Mouse (Mus musculus) hindbrain, embryonic 15.5 days (tissue): ENCODE results near the gene Fbxo30. TPM values are rescaled to one million over a fixed set of nuclear protein-coding genes. Genes with fewer than 3 reads are reported as not detected.
"Not testable (repeated sequence)": the region's sequence is repeated elsewhere in the genome, so short reads cannot be mapped to it uniquely, and the experiment has no call there.

ENCODE experiments used
- ATAC-seq: fragments of 200-750 bp; cut with Nextera tagmentation; 2 replicates; pipeline ENCODE4 v1.8.0; 2017; ENCODE audit warnings: low read depth, moderate number of reproducible peaks, moderate TSS enrichment; ENCODE audit not compliant: low FRiP score
- H3K27ac ChIP-seq: fragments of 300-500 bp; sonication (generic); replicated peaks from 2 replicates; pipeline ENCODE4 v1.5.1; 2015; ENCODE audit warnings: mild to moderate bottlenecking, inconsistent platforms
- H3K27me3 ChIP-seq: fragments of 300-500 bp; sonication (generic); 2 replicates; pipeline ENCODE4 v1.6.1; 2015; ENCODE audit warnings: control low read depth, inconsistent platforms
- H3K36me3 ChIP-seq: fragments of 300-500 bp; sonication (generic); 2 replicates; pipeline ENCODE4 v1.6.1; 2015; ENCODE audit warnings: control low read depth, inconsistent platforms
- H3K4me1 ChIP-seq: fragments of 300-500 bp; sonication (generic); replicated peaks from 2 replicates; pipeline ENCODE4 v1.6.1; 2015; ENCODE audit warnings: control low read depth, inconsistent platforms
- H3K4me2 ChIP-seq: fragments of 300-500 bp; sonication (generic); 2 replicates; pipeline ENCODE4 v1.6.1; 2015; ENCODE audit warnings: moderate library complexity, mild to moderate bottlenecking, inconsistent platforms
- H3K4me3 ChIP-seq: fragments of 300-500 bp; sonication (generic); 2 replicates; pipeline ENCODE4 v1.5.1; 2015; ENCODE audit warnings: mild to moderate bottlenecking, inconsistent platforms
- H3K9ac ChIP-seq: fragments of 300-500 bp; sonication (generic); 2 replicates; pipeline ENCODE4 v1.6.1; 2015; ENCODE audit warnings: inconsistent platforms
- H3K9me3 ChIP-seq: fragments of 300-500 bp; sonication (generic); 2 replicates; pipeline ENCODE4 v1.6.1; 2016; ENCODE audit warnings: control low read depth, inconsistent platforms
- WGBS: fragments of 180-500 bp; shearing (Covaris S2); methylation state at CpG from one replicate; pipeline ENCODE4 v1.1.7; 2015; 5-methylcytosine and 5-hydroxymethylcytosine counted together
- polyA plus RNA-seq: library from polyadenylated mRNA; unstranded; fragments of >200 nt; fragmentation: Nextera tagmentation; extraction: Ambion mirVana; gene quantifications from 2 replicates; pipeline ENCODE4 v1.2.1, GENCODE M21; 2015

The Fbxo30 gene
- polyA plus RNA-seq, 1 experiment from 2014 or later = 19.6 TPM

DNA sequence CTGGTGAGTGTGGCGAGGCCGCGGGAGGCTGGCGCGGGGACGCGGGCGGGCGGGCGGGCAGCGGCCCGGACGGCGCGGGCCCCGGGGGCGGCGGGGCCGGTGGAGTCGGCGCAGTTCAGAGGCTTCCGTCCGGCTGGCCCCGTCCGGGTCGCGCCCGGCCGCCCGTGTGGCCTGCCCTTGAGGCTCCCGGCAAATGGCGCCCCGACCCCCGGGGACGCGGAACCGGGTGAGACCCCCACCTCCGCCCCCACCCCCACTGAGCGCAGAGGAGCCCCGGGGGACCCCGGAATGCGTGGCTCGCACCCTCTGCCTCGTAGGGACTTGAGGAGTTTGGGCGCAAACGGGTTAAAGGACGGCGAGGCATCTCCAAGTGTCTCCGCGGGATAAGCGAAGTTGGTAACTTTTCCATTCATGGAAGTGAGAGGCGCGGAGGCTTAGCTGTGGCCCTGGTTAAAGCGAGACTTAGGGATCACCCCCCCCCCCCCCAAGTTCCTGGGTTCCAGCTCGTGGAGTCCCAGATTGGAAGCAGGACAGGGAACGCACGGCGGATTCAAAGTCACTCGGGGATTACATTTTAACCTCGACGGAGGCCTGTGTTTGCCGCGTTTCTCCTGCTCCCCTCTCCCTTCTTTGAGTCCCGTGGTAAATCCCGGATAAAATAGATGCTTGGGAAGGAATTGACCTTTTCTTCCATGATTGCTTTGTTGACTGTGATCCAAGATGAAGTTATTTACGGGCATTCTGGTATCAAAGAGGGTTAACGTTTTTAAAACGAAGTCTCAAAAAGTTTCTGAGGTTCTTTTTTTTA, 572 bp downstream of the Fbxo30 start:
- Histone ChIP-seq H3K36me3 (no peaks in the 10 kb centered on the region), H3K4me3 (peak overlapping the region; percentile 96), H3K9ac (peak overlapping the region; percentile 94), H3K4me2 (peak overlapping the region; percentile 81), H3K4me1 (peaks cover 10% of the 10 kb centered on the region; the same call in 1 of the 2 replicates), H3K9me3 (no peaks in the 10 kb centered on the region), H3K27me3 (no peaks in the 10 kb centered on the region), H3K27ac (peak overlapping the region; percentile 98)
- under 1% methylated on average over 57 of the region's 68 CpGs for WGBS
- peak; percentile 40; the same call in 1 of the 2 replicates for ATAC-seq

DNA sequence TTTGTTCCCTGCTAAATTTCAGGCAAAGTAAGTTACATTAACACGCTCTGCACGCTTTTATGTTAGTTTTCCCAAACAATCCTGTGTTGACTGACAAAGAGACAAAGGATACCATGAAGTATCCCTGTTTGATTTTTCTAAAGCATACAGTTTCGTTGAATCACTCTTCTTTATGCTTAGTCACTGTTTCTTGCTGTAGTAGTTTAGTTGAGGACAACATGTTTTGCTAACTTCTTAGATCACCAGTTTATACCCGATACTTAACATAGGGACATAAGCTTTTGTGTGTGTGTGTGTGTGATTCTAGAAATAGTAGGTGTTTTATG, 1.1 kb downstream of the Fbxo30 start:
- H3K4me2 ChIP-seq = peak overlapping the region; percentile 81
- H3K36me3 ChIP-seq = no peaks in the 10 kb centered on the region
- H3K9me3 ChIP-seq = no peaks in the 10 kb centered on the region
- H3K27me3 ChIP-seq = no peaks in the 10 kb centered on the region
- H3K27ac ChIP-seq = peak overlapping the region; percentile 98
- WGBS = 2% methylated on average over 4 of the region's 4 CpGs
- peaks cover 10% of the 10 kb centered on the region; the same call in 1 of the 2 replicates for H3K4me1 ChIP-seq
- ATAC-seq = no peak
- peak overlapping the region; percentile 94 for H3K9ac ChIP-seq
- peak overlapping the region; percentile 96 for H3K4me3 ChIP-seq

DNA sequence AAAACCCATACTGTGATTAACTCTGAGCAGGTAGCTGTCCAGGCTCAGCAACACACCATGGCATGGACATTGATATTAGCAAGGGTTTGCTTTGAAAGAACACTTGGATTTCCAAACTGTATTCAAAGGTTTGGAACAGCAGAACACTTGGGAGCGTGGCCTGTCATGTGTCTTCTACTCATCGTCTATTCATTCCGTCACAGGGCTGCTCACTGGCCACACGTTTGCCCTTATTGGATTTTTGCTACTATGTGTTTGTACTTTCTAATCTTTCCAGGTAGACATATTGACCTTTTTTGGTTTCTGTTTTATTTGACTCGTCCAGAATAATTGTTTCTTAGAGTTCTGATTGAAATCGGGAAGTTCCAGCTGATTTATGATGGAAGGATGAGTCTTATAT, 17.3 kb downstream of the Fbxo30 start:
- H3K4me1 ChIP-seq = no peaks in the 10 kb centered on the region
- no peaks in the 10 kb centered on the region for H3K9me3 ChIP-seq
- H3K4me2 ChIP-seq = no peak overlapping the region
- no peaks in the 10 kb centered on the region for H3K27me3 ChIP-seq
- no peak overlapping the region for H3K9ac ChIP-seq
- ATAC-seq = no peak
- H3K27ac ChIP-seq = no peak overlapping the region
- no peak overlapping the region for H3K4me3 ChIP-seq
- peaks cover 7% of the 10 kb centered on the region; the same call in 1 of the 2 replicates for H3K36me3 ChIP-seq
- WGBS = 92% methylated on average over 6 of the region's 6 CpGs

DNA sequence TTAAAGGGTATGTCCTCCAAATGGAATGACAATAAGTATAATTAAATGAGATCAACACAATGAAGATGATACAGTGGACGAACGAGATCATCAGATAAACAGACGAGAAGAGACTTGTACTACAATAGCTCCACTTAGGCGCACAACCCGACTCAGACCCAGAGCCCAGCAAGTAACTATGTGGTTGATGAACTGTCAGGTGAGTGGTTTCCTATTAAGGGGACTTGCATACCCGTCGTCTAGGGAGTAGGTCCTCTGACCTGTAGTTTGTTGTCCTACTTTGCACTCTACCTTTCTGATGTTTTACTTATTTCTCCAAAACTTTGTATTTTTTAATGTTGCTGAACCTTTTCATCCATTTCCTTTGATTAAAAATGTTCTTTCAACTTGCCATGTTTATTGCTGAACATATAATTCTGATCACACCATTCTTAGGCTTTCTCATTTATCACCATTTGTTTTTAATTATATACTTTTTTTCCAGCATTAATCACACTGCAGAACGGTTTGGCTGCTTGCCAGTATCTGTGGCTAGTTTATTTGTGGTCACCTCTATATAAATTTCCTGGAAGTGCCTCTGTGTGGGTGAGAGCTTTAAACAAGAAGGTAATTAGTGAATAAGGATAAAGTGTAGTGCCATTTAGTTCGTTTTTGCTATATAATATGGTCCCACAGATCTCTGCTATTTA, 24.4 kb downstream of the Fbxo30 start:
- Histone ChIP-seq H3K4me1 (no peaks in the 10 kb centered on the region), H3K36me3 (no peaks in the 10 kb centered on the region), H3K9ac (no peak overlapping the region), H3K27ac (no peak overlapping the region), H3K4me2 (no peak overlapping the region), H3K4me3 (no peak overlapping the region), H3K27me3 (no peaks in the 10 kb centered on the region), H3K9me3 (no peaks in the 10 kb centered on the region)
- no peak for ATAC-seq
- WGBS = 79% methylated on average over 9 of the region's 9 CpGs

GRCm38 (mm10) chr10:11306054-11306367, 24.9 kb downstream of the Fbxo30 start:
- H3K27ac ChIP-seq = no peak overlapping the region
- no peaks in the 10 kb centered on the region for H3K9me3 ChIP-seq
- H3K4me2 ChIP-seq = no peak overlapping the region
- H3K4me3 ChIP-seq = no peak overlapping the region
- H3K9ac ChIP-seq = no peak overlapping the region
- no peaks in the 10 kb centered on the region for H3K27me3 ChIP-seq
- H3K36me3 ChIP-seq = no peaks in the 10 kb centered on the region
- ATAC-seq = peak; percentile 54; the same call in 1 of the 2 replicates
- 38% methylated on average over 2 of the region's 2 CpGs for WGBS
- H3K4me1 ChIP-seq = no peaks in the 10 kb centered on the region

GRCm38 (mm10) chr10:11309866-11310265, 28.7 kb downstream of the Fbxo30 start:
- Histone ChIP-seq H3K4me2 (no peak overlapping the region), H3K4me3 (no peak overlapping the region), H3K27ac (no peak overlapping the region), H3K4me1 (no peaks in the 10 kb centered on the region), H3K9me3 (no peaks in the 10 kb centered on the region), H3K27me3 (no peaks in the 10 kb centered on the region), H3K36me3 (no peaks in the 10 kb centered on the region), H3K9ac (no peak overlapping the region)
- ATAC-seq = no peak
- WGBS = 94% methylated on average over 1 of the region's 1 CpGs

- Histone ChIP-seq H3K27me3 (no peaks in the 10 kb centered on the region), H3K27ac (no peak overlapping the region), H3K4me2 (no peak overlapping the region), H3K9me3 (no peaks in the 10 kb centered on the region), H3K4me1 (no peaks in the 10 kb centered on the region), H3K4me3 (no peak overlapping the region), H3K36me3 (no peaks in the 10 kb centered on the region), H3K9ac (no peak overlapping the region)
- no peak for ATAC-seq
These were observed 29.4 kb downstream of the Fbxo30 start for GRCm38 (mm10) chr10:11310481-11310880.

DNA sequence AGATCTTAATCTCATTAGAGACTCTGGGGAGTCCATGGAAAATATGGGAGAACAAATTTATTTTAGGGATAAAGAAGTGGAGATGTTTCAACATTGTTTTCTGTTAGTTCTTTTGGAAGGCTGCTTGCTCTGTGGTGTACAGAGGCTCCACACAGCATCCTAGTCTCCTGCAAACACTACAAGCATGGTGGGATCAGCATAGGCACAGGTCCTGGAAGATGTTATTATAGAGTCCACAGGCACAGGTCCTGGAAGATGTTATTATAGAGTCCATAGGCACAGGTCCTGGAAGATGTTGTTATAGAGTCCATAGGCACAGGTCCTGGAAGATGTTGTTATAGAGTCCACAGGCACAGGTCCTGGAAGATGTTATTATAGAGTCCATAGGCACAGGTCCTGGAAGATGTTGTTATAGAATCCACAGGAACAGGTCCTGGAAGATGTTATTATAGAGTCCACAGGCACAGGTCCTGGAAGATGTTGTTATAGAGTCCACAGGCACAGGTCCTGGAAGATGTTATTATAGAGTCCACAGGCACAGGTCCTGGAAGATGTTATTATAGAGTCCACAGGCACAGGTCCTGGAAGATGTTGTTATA, 36.8 kb downstream of the Fbxo30 start:
- not testable (repeated sequence) for H3K4me1 ChIP-seq, H3K9me3 ChIP-seq, H3K36me3 ChIP-seq, H3K4me2 ChIP-seq, ATAC-seq, H3K27ac ChIP-seq, H3K4me3 ChIP-seq, H3K27me3 ChIP-seq, H3K9ac ChIP-seq

GRCm38 (mm10) chr10:11319446-11319970, 38.4 kb downstream of the Fbxo30 start:
- no peak overlapping the region for H3K4me3 ChIP-seq
- no peak for ATAC-seq
- no peaks in the 10 kb centered on the region for H3K4me1 ChIP-seq
- no peaks in the 10 kb centered on the region for H3K27me3 ChIP-seq
- H3K36me3 ChIP-seq = no peaks in the 10 kb centered on the region
- H3K9me3 ChIP-seq = no peaks in the 10 kb centered on the region
- no peak overlapping the region for H3K4me2 ChIP-seq
- 83% methylated on average over 1 of the region's 1 CpGs for WGBS
- no peak overlapping the region for H3K9ac ChIP-seq
- no peak overlapping the region for H3K27ac ChIP-seq

DNA sequence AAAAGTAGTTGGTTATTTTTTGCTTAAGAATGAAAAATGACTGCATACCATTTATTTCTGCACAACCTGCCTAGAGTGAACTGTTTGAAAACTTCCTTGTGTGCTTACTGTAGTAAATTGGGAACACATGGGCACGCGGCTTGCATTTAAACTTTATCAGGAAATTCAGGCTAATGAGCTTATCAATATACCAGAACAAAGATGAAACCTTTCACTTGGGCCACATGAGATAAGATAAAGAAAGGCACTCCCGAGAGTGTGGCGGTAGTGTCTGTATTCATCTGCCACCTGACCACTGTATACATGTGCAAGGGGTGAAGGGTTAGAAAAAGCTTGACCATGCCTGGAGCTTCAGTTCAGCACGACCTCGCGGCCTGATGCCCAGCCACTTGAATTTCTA, 41.2 kb downstream of the Fbxo30 start:
- Histone ChIP-seq H3K27ac (no peak overlapping the region), H3K9me3 (no peaks in the 10 kb centered on the region), H3K36me3 (no peaks in the 10 kb centered on the region), H3K4me2 (no peak overlapping the region), H3K27me3 (no peaks in the 10 kb centered on the region), H3K9ac (no peak overlapping the region), H3K4me3 (no peak overlapping the region), H3K4me1 (no peaks in the 10 kb centered on the region)
- no peak for ATAC-seq
- WGBS = 92% methylated on average over 7 of the region's 7 CpGs

- no peak overlapping the region for H3K9ac ChIP-seq
- no peaks in the 10 kb centered on the region for H3K9me3 ChIP-seq
- 80% methylated on average over 4 of the region's 4 CpGs for WGBS
- no peak overlapping the region for H3K27ac ChIP-seq
- no peaks in the 10 kb centered on the region for H3K27me3 ChIP-seq
- H3K36me3 ChIP-seq = no peaks in the 10 kb centered on the region
- no peaks in the 10 kb centered on the region for H3K4me1 ChIP-seq
- no peak for ATAC-seq
- H3K4me3 ChIP-seq = no peak overlapping the region
- no peak overlapping the region for H3K4me2 ChIP-seq
These were observed 42.2 kb downstream of the Fbxo30 start for GRCm38 (mm10) chr10:11323202-11323898.

DNA sequence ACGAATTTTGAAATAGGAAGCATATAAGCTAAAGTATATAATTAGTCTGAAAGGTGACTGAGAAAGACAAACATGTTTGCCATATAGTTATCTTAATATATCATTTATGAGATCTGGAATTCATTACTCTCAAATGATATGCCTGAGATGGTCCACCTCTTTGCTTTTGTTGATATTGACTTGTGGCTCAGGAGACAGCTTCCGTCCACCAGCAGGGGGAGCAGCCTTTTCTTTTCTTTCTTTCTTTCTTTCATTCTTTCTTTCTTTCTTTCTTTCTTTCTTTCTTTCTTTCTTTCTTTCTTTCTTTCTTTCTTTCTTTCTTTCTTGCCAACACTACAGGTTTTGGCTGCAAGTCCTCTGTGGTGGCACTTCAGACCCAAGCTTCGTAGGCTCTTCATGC, 45.4 kb downstream of the Fbxo30 start:
- Histone ChIP-seq H3K9ac (no peak overlapping the region), H3K4me2 (no peak overlapping the region), H3K4me1 (no peaks in the 10 kb centered on the region), H3K9me3 (no peaks in the 10 kb centered on the region), H3K36me3 (no peaks in the 10 kb centered on the region), H3K27me3 (no peaks in the 10 kb centered on the region), H3K27ac (no peak overlapping the region), H3K4me3 (no peak overlapping the region)
- 94% methylated on average over 3 of the region's 3 CpGs for WGBS
- ATAC-seq = no peak
